Mouse (Mus musculus) liver, embryonic 14.5 days (tissue): ENCODE measurements around the gene Tfip11.

Experiments used
- CTCF ChIP-seq: IDR thresholded peaks from 2 replicates; pipeline ENCODE4 v1.5.1; 2016; ENCODE audit warnings: antibody characterized with exemption, low read depth, control low read depth
- EP300 ChIP-seq: IDR thresholded peaks from 2 replicates; pipeline ENCODE4 v1.6.1; 2016; ENCODE audit warnings: antibody characterized with exemption, low read depth

GRCm38 (mm10) chr5:112295162-112295561 lies 31.0 kb upstream of the Tfip11 start:
- TF ChIP-seq CTCF (no peak), EP300 (no peak)
